Mouse (Mus musculus): Measurements from ENCODE around the gene Eif3i. TPM values are rescaled to one million over a fixed set of nuclear protein-coding genes. Genes with fewer than 3 reads are reported as not detected.
A peak's percentile ranks its signal among the peaks of the same experiment; 100 is the strongest.

Eif3i gene
- total and polyA plus RNA-seq, 3 experiments, result 396 to 766 (median 730) TPM

DNA sequence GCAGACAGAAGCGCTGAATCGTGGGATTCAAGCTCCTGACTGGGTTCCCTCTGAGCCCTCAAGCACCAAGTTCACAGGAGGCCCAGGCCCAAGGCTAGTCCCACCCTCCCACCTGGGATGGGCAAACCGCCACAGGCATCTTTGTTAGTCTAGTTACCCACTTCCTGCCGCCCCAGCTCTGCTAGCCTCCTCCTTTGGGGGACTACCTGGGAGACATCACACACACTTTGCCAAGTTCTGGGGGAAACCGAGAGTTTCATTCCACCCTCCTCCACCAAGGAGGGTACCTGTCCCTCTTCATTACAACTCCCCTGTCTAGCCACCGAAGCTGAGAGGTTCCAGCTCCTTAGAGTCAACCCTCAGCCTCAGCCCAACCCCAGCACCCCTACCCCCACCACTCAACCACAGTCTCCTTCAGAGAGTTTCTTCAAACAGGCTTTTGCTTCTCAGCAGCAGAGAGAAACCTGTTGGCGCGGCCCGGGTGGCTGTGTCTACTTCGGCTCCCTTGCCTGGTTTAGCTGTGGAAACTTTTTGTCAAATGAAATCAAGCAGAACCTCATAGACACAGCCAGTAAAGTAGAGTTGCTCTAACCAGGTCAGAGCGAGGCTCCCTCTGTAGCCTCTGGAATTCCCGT lies 42.0 kb downstream of the Eif3i start:
- Histone ChIP-seq H3K36me3 (ENCODE audit: control insufficient read depth in 1 of 2, insufficient read depth in 2 of 2, low read length in 2 of 2) (peaks cover 0 to 2% of the 10 kb centered on the region in 2 experiments; a peak in 2 of 4 replicates), H3K27ac (ENCODE audit: control insufficient read depth, low read depth, low read length) (no peak overlapping the region), H3K9me3 (replicated peaks; ENCODE audit: insufficient read depth, low read length) (no peaks in the 10 kb centered on the region), H3K4me1 (ENCODE audit: control insufficient read depth in 1 of 2, insufficient read depth in 2 of 2, low read length in 2 of 2) (peaks cover 0 to 15% of the 10 kb centered on the region in 2 experiments; a peak in 2 of 4 replicates), H3K4me3 (ENCODE audit: control insufficient read depth in 1 of 2, insufficient read depth in 1 of 2, low read depth in 2 of 2, low read length in 2 of 2) (no peak overlapping the region), H3K79me2 (ENCODE audit: control insufficient read depth, insufficient read depth, low read length, poor library complexity) (peaks cover 1% of the 10 kb centered on the region; the same call in 1 of the 2 replicates), H3K9ac (ENCODE audit: control insufficient read depth, low read depth, low read length, poor library complexity, severe bottlenecking) (no peak overlapping the region), H3K27me3 (ENCODE audit: control insufficient read depth in 1 of 2, insufficient read depth in 2 of 2, low read length in 2 of 2) (no peaks in the 10 kb centered on the region)
- DNase-seq (ENCODE audit: low read depth, low spot score), result no peak
- TF ChIP-seq ZMIZ1 (IDR thresholded peaks at IDR 0.05; ENCODE audit: low read depth, low read length), result no peak
- TF ChIP-seq MAZ (IDR thresholded peaks at IDR 0.05; ENCODE audit: low read depth, low read length), result no peak
- TF ChIP-seq MEF2A (IDR thresholded peaks at IDR 0.05; ENCODE audit: extremely low read depth, insufficient replicate concordance, low read depth, low read length, poor library complexity, severe bottlenecking), result no peak
- TF ChIP-seq RAD21 (IDR thresholded peaks at IDR 0.05; ENCODE audit: low read depth, low read length), result no peak
- TF ChIP-seq SMC3 (IDR thresholded peaks at IDR 0.05; ENCODE audit: low read depth, low read length), result no peak
- no peak for TF ChIP-seq ELF1 (IDR thresholded peaks at IDR 0.05; ENCODE audit: low read depth, low read length)
- no peak for TF ChIP-seq UBTF (IDR thresholded peaks at IDR 0.05; ENCODE audit: borderline replicate concordance, insufficient read depth, low read depth, low read length)
- no peak for TF ChIP-seq RCOR1 (IDR thresholded peaks at IDR 0.05; ENCODE audit: low read depth, low read length)
- TF ChIP-seq TBP (IDR thresholded peaks at IDR 0.05; ENCODE audit: low read depth, low read length), result no peak
- no peak for TF ChIP-seq USF2 (IDR thresholded peaks at IDR 0.05; ENCODE audit: borderline replicate concordance in 1 of 2, insufficient read depth in 1 of 2, low read depth in 1 of 2, low read length in 2 of 2)
- TF ChIP-seq USF1 (IDR thresholded peaks at IDR 0.05; ENCODE audit: low read depth, low read length), result no peak
- no peak for TF ChIP-seq TAL1 (IDR thresholded peaks at IDR 0.05; ENCODE audit: low read length)
- no peak for TF ChIP-seq JUND (IDR thresholded peaks at IDR 0.05; ENCODE audit: low read depth, low read length)
- TF ChIP-seq POLR2AphosphoS2 (IDR thresholded peaks at IDR 0.05; ENCODE audit: low read length), result no peak
- TF ChIP-seq MAFK (IDR thresholded peaks at IDR 0.05; ENCODE audit: borderline replicate concordance, low read depth, low read length), result no peak
- no peak for TF ChIP-seq POLR2AphosphoS5 (IDR thresholded peaks at IDR 0.05; ENCODE audit: borderline replicate concordance, low read depth, low read length)
- TF ChIP-seq ZC3H11A (IDR thresholded peaks at IDR 0.05; ENCODE audit: low read depth, low read length), result no peak
- no peak for TF ChIP-seq ZNF384 (IDR thresholded peaks at IDR 0.05; ENCODE audit: low read depth, low read length)

DNA sequence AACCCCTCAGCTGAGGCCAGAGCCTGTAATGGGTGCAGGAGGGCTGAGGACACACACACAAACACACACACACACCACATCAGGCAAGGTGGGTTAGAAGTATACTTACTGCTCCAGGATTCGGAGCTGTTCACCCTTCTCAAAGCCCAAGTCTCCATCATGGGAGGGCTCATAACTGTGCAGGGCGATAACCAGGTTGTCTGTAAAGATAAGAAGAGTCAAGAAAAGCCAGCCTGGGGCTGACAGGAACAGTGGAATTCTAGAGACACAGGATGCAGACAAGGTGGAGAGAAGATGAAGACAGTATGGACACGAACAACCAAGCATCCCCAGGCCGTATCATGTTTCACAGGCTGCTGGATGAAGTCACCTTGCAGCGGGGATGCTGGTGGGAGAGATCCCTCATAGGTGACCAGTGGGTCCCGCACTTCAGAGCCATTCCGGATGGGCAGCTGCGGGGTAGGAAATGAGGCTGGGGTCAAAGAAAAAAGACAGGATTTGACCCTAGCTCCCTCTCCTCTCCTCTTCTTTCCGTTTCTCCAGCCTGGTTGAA lies 43.1 kb downstream of the Eif3i start:
- H3K27me3 ChIP-seq (ENCODE audit: control insufficient read depth in 1 of 2, insufficient read depth in 2 of 2, low read length in 2 of 2), result no peaks in the 10 kb centered on the region
- peak overlapping the region; percentile 73 for H3K9ac ChIP-seq (ENCODE audit: control insufficient read depth, low read depth, low read length, poor library complexity, severe bottlenecking)
- H3K4me3 ChIP-seq (ENCODE audit: control insufficient read depth in 1 of 2, insufficient read depth in 1 of 2, low read depth in 2 of 2, low read length in 2 of 2), result peak overlapping the region; percentile 71 to 89
- TF ChIP-seq EP300 (IDR thresholded peaks at IDR 0.05; ENCODE audit: low read depth in 1 of 2, low read length in 2 of 2), result peak; percentile 68 to 69
- no peak for TF ChIP-seq POLR2AphosphoS2 (IDR thresholded peaks at IDR 0.05; ENCODE audit: low read length)
- TF ChIP-seq TAL1 (IDR thresholded peaks at IDR 0.05; ENCODE audit: low read length), result peak; percentile 75
- no peak for TF ChIP-seq MAX (IDR thresholded peaks at IDR 0.05; ENCODE audit: low read length)
- no peak for TF ChIP-seq E2F4 (IDR thresholded peaks at IDR 0.05; ENCODE audit: borderline replicate concordance, low read depth, low read length)
- peak; percentile 78 for TF ChIP-seq GATA1 (IDR thresholded peaks at IDR 0.05; ENCODE audit: low read depth, low read length)
- TF ChIP-seq RCOR1 (IDR thresholded peaks at IDR 0.05; ENCODE audit: low read depth, low read length), result peak; percentile 26; the same call in 1 of the 2 replicates
- peak; percentile 91 for TF ChIP-seq TCF12 (IDR thresholded peaks at IDR 0.05; ENCODE audit: low read depth, low read length)
- no peak for TF ChIP-seq ZC3H11A (IDR thresholded peaks at IDR 0.05; ENCODE audit: low read depth, low read length)
- H3K36me3 ChIP-seq (ENCODE audit: control insufficient read depth in 1 of 2, insufficient read depth in 2 of 2, low read length in 2 of 2), result peaks cover 0 to 2% of the 10 kb centered on the region in 2 experiments; a peak in 2 of 4 replicates
- H3K9me3 ChIP-seq (replicated peaks; ENCODE audit: insufficient read depth, low read length), result no peaks in the 10 kb centered on the region
- no peak overlapping the region for H3K27ac ChIP-seq (ENCODE audit: control insufficient read depth, low read depth, low read length)
- H3K79me2 ChIP-seq (ENCODE audit: control insufficient read depth, insufficient read depth, low read length, poor library complexity), result peaks cover 1% of the 10 kb centered on the region; the same call in 1 of the 2 replicates
- peak; percentile 67 for DNase-seq (ENCODE audit: low read depth, low spot score)
- H3K4me1 ChIP-seq (ENCODE audit: control insufficient read depth in 1 of 2, insufficient read depth in 2 of 2, low read length in 2 of 2), result peaks cover 0 to 15% of the 10 kb centered on the region in 2 experiments; a peak in 2 of 4 replicates
